Mouse (Mus musculus) intestine, postnatal 0 days (tissue): Measurements from ENCODE around the gene Kif5c. TPM values are rescaled to one million over a fixed set of nuclear protein-coding genes. Genes with fewer than 3 reads are reported as not detected.

ENCODE experiments used
- ATAC-seq: fragments of 200-750 bp; cut with Nextera tagmentation; 2 replicates; pipeline ENCODE4 v1.8.0; 2017; ENCODE audit warnings: mild to moderate bottlenecking, moderate TSS enrichment, moderate library complexity
- H3K27ac ChIP-seq: fragments of 300-500 bp; sonication (generic); 2 replicates; pipeline ENCODE4 v1.5.1; 2014; ENCODE audit warnings: mild to moderate bottlenecking, low read depth, low read length, moderate library complexity
- H3K27me3 ChIP-seq: fragments of 300-500 bp; sonication (generic); replicated peaks from 2 replicates; pipeline ENCODE4 v1.6.1; 2014; ENCODE audit warnings: low read length, mixed read lengths; ENCODE audit not compliant: control insufficient read depth, insufficient read depth
- H3K36me3 ChIP-seq: fragments of 300-500 bp; sonication (generic); 2 replicates; pipeline ENCODE4 v1.6.1; 2014; ENCODE audit warnings: mild to moderate bottlenecking, moderate library complexity; ENCODE audit not compliant: control insufficient read depth, insufficient read depth
- H3K4me1 ChIP-seq: fragments of 300-500 bp; sonication (generic); replicated peaks from 2 replicates; pipeline ENCODE4 v1.6.1; 2014; ENCODE audit warnings: antibody characterized with exemption, low read length, mixed read lengths; ENCODE audit not compliant: control insufficient read depth, insufficient read depth
- H3K4me2 ChIP-seq: fragments of 300-500 bp; sonication (generic); replicated peaks from 2 replicates; pipeline ENCODE4 v1.6.1; 2014; ENCODE audit warnings: low read depth, mild to moderate bottlenecking, moderate library complexity
- H3K4me3 ChIP-seq: fragments of 300-500 bp; sonication (generic); 2 replicates; pipeline ENCODE4 v1.5.1; 2014; ENCODE audit warnings: low read depth, low read length
- H3K9ac ChIP-seq: fragments of 300-500 bp; sonication (generic); 2 replicates; pipeline ENCODE4 v1.6.1; 2014; ENCODE audit warnings: mild to moderate bottlenecking, low read depth, low read length
- H3K9me3 ChIP-seq: fragments of 300-500 bp; sonication (generic); 2 replicates; pipeline ENCODE4 v1.6.1; 2016; ENCODE audit warnings: mixed run types; ENCODE audit not compliant: control insufficient read depth
- CTCF ChIP-seq: sonication (generic); IDR thresholded peaks from 2 replicates; pipeline ENCODE4 v1.5.1; 2016; ENCODE audit warnings: low read depth, mild to moderate bottlenecking, control low read depth, antibody characterized with exemption, moderate library complexity
- WGBS: fragments of 180-500 bp; shearing (Covaris S2); extraction: QIAGEN DNeasy Blood & Tissue Kit; methylation state at CpG from one replicate; pipeline ENCODE4 v1.1.7; 2014; 5-methylcytosine and 5-hydroxymethylcytosine counted together
- polyA plus RNA-seq: library from polyadenylated mRNA; unstranded; fragments of >200 nt; fragmentation: Nextera tagmentation; extraction: Ambion mirVana; gene quantifications from 2 replicates; pipeline ENCODE4 v1.2.1, GENCODE M21; 2015

Gene Kif5c
- polyA plus RNA-seq, 1 experiment from 2014 or later = 2.7 TPM

GRCm38 (mm10) chr2:49816549-49816948, 197.5 kb downstream of the Kif5c start:
- Histone ChIP-seq H3K4me2 (no peak overlapping the region), H3K4me3 (no peak overlapping the region), H3K27ac (no peak overlapping the region), H3K27me3 (no peaks in the 10 kb centered on the region), H3K36me3 (no peaks in the 10 kb centered on the region), H3K9ac (no peak overlapping the region), H3K4me1 (peaks cover 4% of the 10 kb centered on the region; the same call in 1 of the 2 replicates), H3K9me3 (no peaks in the 10 kb centered on the region)
- ATAC-seq = no peak
- no peak for TF ChIP-seq CTCF
- whole genome bisulfite sequencing = 70% methylated on average over 5 of the region's 5 CpGs

- no peaks in the 10 kb centered on the region for H3K36me3 ChIP-seq
- TF ChIP-seq CTCF = no peak
- H3K4me3 ChIP-seq = no peak overlapping the region
- H3K9ac ChIP-seq = no peak overlapping the region
- H3K27ac ChIP-seq = no peak overlapping the region
- no peaks in the 10 kb centered on the region for H3K27me3 ChIP-seq
- no peaks in the 10 kb centered on the region for H3K9me3 ChIP-seq
- H3K4me1 ChIP-seq = peaks cover under 1% of the 10 kb centered on the region; the same call in 1 of the 2 replicates
- H3K4me2 ChIP-seq = no peak overlapping the region
- 95% methylated on average over 3 of the region's 3 CpGs for WGBS
- no peak for ATAC-seq
Measured at GRCm38 (mm10) chr2:49817151-49817550, 198.1 kb downstream of the Kif5c start.

GRCm38 (mm10) chr2:49818126-49818525, 199.0 kb downstream of the Kif5c start:
- H3K4me1 ChIP-seq = no peaks in the 10 kb centered on the region
- no peak overlapping the region for H3K4me2 ChIP-seq
- TF ChIP-seq CTCF = no peak
- H3K4me3 ChIP-seq = no peak overlapping the region
- no peaks in the 10 kb centered on the region for H3K9me3 ChIP-seq
- WGBS = 83% methylated on average over 5 of the region's 5 CpGs
- no peak for ATAC-seq
- no peaks in the 10 kb centered on the region for H3K36me3 ChIP-seq
- no peak overlapping the region for H3K27ac ChIP-seq
- no peaks in the 10 kb centered on the region for H3K27me3 ChIP-seq
- H3K9ac ChIP-seq = no peak overlapping the region

- no peak for ATAC-seq
- H3K27me3 ChIP-seq = no peaks in the 10 kb centered on the region
- no peaks in the 10 kb centered on the region for H3K9me3 ChIP-seq
- H3K9ac ChIP-seq = no peak overlapping the region
- no peak overlapping the region for H3K4me3 ChIP-seq
- H3K27ac ChIP-seq = no peak overlapping the region
- no peak for TF ChIP-seq CTCF
- no peak overlapping the region for H3K4me2 ChIP-seq
- WGBS = 79% methylated on average over 1 of the region's 1 CpGs
- H3K4me1 ChIP-seq = no peaks in the 10 kb centered on the region
- no peaks in the 10 kb centered on the region for H3K36me3 ChIP-seq
Measured at GRCm38 (mm10) chr2:49822312-49822711, 203.2 kb downstream of the Kif5c start.

Other genes with a start within 250 kb of the Kif5c start
- 3.7 TPM in 2 replicates for gene Epc2, start 167.8 kb upstream of the Kif5c start, polyA plus RNA-seq
- 0.68 and 0.73 TPM in 2 replicates for gene Lypd6b, start 168.4 kb downstream of the Kif5c start, polyA plus RNA-seq